Mouse (Mus musculus) lung, adult 2 months (tissue): Measurements from ENCODE around the gene Tcf25. TPM values are rescaled to one million over a fixed set of nuclear protein-coding genes. Genes with fewer than 3 reads are reported as not detected.
"Not testable (repeated sequence)": the region's sequence is repeated elsewhere in the genome, so short reads cannot be mapped to it uniquely, and the experiment has no call there.

Experiments used
- DNase-seq: peaks from one replicate; pipeline ENCODE4 v3.0.0; 2022
- H3K4me1 ChIP-seq: fragments of 200-500 bp; 2 replicates; pipeline ENCODE4 v1.6.1; 2011; ENCODE audit warnings: low read length; ENCODE audit not compliant: control insufficient read depth, insufficient read depth
- H3K4me3 ChIP-seq: fragments of 200-500 bp; replicated peaks from 2 replicates; pipeline ENCODE3; 2011; ENCODE audit warnings: low read depth, mild to moderate bottlenecking, control low read depth, low read length; ENCODE audit errors: extremely low read depth
- CTCF ChIP-seq: fragments of 200-500 bp; IDR thresholded peaks from 2 replicates; pipeline ENCODE4 v1.5.1; 2011; ENCODE audit warnings: mild to moderate bottlenecking, low read length, control low read depth; ENCODE audit not compliant: insufficient read depth
- POLR2A ChIP-seq: fragments of 200-500 bp; IDR thresholded peaks from 2 replicates; pipeline ENCODE4 v1.6.1; 2011; ENCODE audit warnings: low read depth, mild to moderate bottlenecking, control low read depth, low read length, borderline replicate concordance; ENCODE audit errors: extremely low read depth
- WGBS: fragments of 180-500 bp; shearing (Covaris S2); methylation state at CpG from one replicate; pipeline ENCODE4 v1.1.7; 2018; 5-methylcytosine and 5-hydroxymethylcytosine counted together
- polyA plus RNA-seq: library from polyadenylated mRNA; depleted of rRNA; stranded (reverse); fragments of >200 nt; gene quantifications from 2 replicates; pipeline ENCODE4 v1.2.3, GENCODE M21; 2012

The Tcf25 gene
- polyA plus RNA-seq, 1 experiment, result 188 TPM

- no peak for DNase-seq
- Histone ChIP-seq H3K4me3 (no peak overlapping the region), H3K4me1 (no peaks in the 10 kb centered on the region)
- 96% methylated on average over 27 of the region's 27 CpGs for WGBS
- TF ChIP-seq CTCF (no peak), POLR2A (no peak)
These were observed 53.3 kb downstream of the Tcf25 start for GRCm38 (mm10) chr8:123426511-123427509.

- Histone ChIP-seq H3K4me1 (no peaks in the 10 kb centered on the region), H3K4me3 (no peak overlapping the region)
- WGBS, result 96% methylated on average over 24 of the region's 24 CpGs
- DNase-seq, result no peak
- no peak for TF ChIP-seq POLR2A
- TF ChIP-seq CTCF, result no peak
These were observed 54.2 kb downstream of the Tcf25 start for GRCm38 (mm10) chr8:123427639-123428275.

GRCm38 (mm10) chr8:123428343-123428893 lies 54.9 kb downstream of the Tcf25 start:
- WGBS, result 98% methylated on average over 29 of the region's 29 CpGs
- TF ChIP-seq CTCF, result no peak
- no peak for TF ChIP-seq POLR2A
- H3K4me3 ChIP-seq, result no peak overlapping the region
- H3K4me1 ChIP-seq, result no peaks in the 10 kb centered on the region
- DNase-seq, result no peak

- no peaks in the 10 kb centered on the region for H3K4me1 ChIP-seq
- H3K4me3 ChIP-seq, result no peak overlapping the region
- DNase-seq, result no peak
- WGBS, result 94% methylated on average over 23 of the region's 23 CpGs
- TF ChIP-seq POLR2A (no peak), CTCF (no peak)
These were observed 55.6 kb downstream of the Tcf25 start for GRCm38 (mm10) chr8:123428939-123429721.

GRCm38 (mm10) chr8:123429722-123430013 lies 56.1 kb downstream of the Tcf25 start:
- not testable (repeated sequence) for H3K4me1 ChIP-seq, H3K4me3 ChIP-seq, DNase-seq
- WGBS, result 96% methylated on average over 15 of the region's 15 CpGs

- 89% methylated on average over 8 of the region's 8 CpGs for WGBS
These were observed 57.4 kb downstream of the Tcf25 start for GRCm38 (mm10) chr8:123430936-123431335.

GRCm38 (mm10) chr8:123431616-123432365 lies 58.2 kb downstream of the Tcf25 start:
- H3K4me3 ChIP-seq, result no peak overlapping the region
- WGBS, result 94% methylated on average over 25 of the region's 25 CpGs
- DNase-seq, result no peak
- TF ChIP-seq POLR2A, result no peak
- no peak for TF ChIP-seq CTCF
- H3K4me1 ChIP-seq, result no peaks in the 10 kb centered on the region

More at GRCm38 (mm10) chr8:123430936-123431335, 57.4 kb downstream of the Tcf25 start:
- DNase-seq, H3K4me3 ChIP-seq, H3K4me1 ChIP-seq: not testable (repeated sequence)

- no peaks in the 10 kb centered on the region for H3K4me1 ChIP-seq
- no peak overlapping the region for H3K4me3 ChIP-seq
- no peak for DNase-seq
- WGBS, result 95% methylated on average over 16 of the region's 16 CpGs
- no peak for TF ChIP-seq CTCF
- TF ChIP-seq POLR2A, result no peak
These were observed 58.8 kb downstream of the Tcf25 start for GRCm38 (mm10) chr8:123432381-123432780.

GRCm38 (mm10) chr8:123433241-123433974 lies 59.9 kb downstream of the Tcf25 start:
- not testable (repeated sequence) for DNase-seq, H3K4me1 ChIP-seq, H3K4me3 ChIP-seq
- whole genome bisulfite sequencing, result 96% methylated on average over 47 of the region's 47 CpGs
